Mouse (Mus musculus) thymus, postnatal 4 days (tissue): Measurements from ENCODE around the gene Olfr706.
A peak's percentile ranks its signal among the peaks of the same experiment; 100 is the strongest.
"Not testable (repeated sequence)": the region's sequence is repeated elsewhere in the genome, so short reads cannot be mapped to it uniquely, and the experiment has no call there.

ENCODE experiments used
- DNase-seq: peaks from one replicate; pipeline ENCODE4 v3.0.0; 2021

Olfr706 gene

GRCm38 (mm10) chr7:106888062-106888461 is at the start of gene Olfr706:
TSS of gene Olfr706 (minus strand) at chr7:106888162.
- no peak for DNase-seq

- DNase-seq, result no peak
These were observed 44.2 kb upstream of the Olfr706 start, which contains the start of gene Olfr709-ps1 for GRCm38 (mm10) chr7:106932119-106932518. TSS of gene Olfr709-ps1 (minus strand) at chr7:106932219.

- peak; percentile 8 for DNase-seq
These were observed 33.0 kb upstream of the Olfr706 start for GRCm38 (mm10) chr7:106920961-106921360.

- no peak for DNase-seq
These were observed 19.7 kb upstream of the Olfr706 start, which contains the start of gene Olfr1532-ps1 for GRCm38 (mm10) chr7:106907676-106908075. TSS of gene Olfr1532-ps1 (plus strand) at chr7:106908001.

GRCm38 (mm10) chr7:106901141-106901540 is 13.2 kb upstream of the Olfr706 start, which contains the start of gene Olfr707:
TSS of gene Olfr707 (minus strand) at chr7:106901241.
- DNase-seq, result not testable (repeated sequence)

DNA sequence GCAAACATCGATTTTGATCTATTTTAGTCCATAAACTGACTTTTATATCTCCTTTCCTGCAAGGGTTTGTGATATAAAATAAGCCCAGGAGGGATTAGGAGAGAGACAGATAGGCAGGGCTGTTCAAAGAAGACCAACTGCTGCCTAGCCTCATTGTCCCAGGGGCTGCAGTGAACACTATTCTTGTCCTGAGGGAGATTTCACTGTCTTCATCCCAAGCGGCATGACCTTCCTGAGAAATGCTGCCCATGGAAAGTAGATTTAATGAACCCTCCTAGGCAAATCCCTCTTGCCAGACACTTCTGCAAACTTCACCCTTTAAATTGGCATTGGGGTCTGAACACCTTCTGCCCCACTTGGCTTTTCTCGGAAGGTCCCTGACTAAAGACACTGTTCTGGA is 11.2 kb downstream of the Olfr706 start, which contains the start of gene Olfr705:
TSS of gene Olfr705 (minus strand) at position 101 of the 400 bp plus-strand sequence.
- DNase-seq, result no peak

GRCm38 (mm10) chr7:106862885-106863284 is 25.1 kb downstream of the Olfr706 start, which contains the start of gene Olfr704:
TSS of gene Olfr704 (plus strand) at chr7:106863185.
- no peak for DNase-seq

DNA sequence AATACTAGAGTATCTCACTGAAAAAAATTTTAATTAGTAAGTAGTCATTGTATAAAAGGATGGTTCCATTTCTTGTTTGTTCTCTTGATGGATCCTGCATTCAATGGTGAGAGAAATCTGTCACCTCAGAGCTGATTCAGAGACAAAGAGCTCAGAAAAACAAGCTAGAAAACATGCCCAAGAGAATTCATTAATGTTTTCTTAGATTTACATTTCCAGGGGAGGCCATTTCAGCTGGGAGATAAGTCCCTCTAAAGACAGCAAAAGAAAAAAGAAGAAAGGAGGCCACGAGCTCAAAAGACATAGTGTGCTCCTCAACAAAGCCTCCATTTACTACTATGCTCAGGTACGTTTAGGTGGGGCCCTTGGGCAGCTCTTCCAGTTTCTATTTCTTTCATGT is 44.9 kb downstream of the Olfr706 start, which contains the start of gene Olfr703:
TSS of gene Olfr703 (plus strand) at position 301 of the 400 bp plus-strand sequence.
- no peak for DNase-seq

DNA sequence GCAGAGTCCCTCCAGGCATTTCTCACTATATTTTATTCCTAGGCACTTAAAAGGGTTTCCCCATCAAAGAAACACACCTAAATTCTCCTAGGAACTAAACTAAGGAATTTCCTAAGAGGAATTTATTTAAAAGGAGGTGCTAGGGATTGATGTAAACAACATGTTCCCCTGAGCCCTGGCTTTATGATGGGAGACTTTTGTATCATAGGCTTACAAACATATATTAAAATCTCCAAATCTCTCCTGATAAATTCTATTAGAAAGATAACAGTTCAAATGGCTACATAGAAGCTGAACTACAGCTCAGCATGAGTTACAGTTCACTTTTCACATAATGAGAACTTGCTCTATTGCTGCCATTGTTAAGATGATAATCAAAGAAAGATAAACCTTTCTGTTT is 54.2 kb downstream of the Olfr706 start, which contains the start of gene Olfr702:
TSS of gene Olfr702 (minus strand) at position 101 of the 400 bp plus-strand sequence.
- DNase-seq, result no peak
